Mouse (Mus musculus): ENCODE measurements around the gene Ascl4. TPM values are rescaled to one million over a fixed set of nuclear protein-coding genes. Genes with fewer than 3 reads are reported as not detected.

Gene Ascl4
- total RNA-seq (2021), result not detected
- long read RNA-seq, experiment 1, result 0 reads
- long read RNA-seq, experiment 2, result 0 reads

DNA sequence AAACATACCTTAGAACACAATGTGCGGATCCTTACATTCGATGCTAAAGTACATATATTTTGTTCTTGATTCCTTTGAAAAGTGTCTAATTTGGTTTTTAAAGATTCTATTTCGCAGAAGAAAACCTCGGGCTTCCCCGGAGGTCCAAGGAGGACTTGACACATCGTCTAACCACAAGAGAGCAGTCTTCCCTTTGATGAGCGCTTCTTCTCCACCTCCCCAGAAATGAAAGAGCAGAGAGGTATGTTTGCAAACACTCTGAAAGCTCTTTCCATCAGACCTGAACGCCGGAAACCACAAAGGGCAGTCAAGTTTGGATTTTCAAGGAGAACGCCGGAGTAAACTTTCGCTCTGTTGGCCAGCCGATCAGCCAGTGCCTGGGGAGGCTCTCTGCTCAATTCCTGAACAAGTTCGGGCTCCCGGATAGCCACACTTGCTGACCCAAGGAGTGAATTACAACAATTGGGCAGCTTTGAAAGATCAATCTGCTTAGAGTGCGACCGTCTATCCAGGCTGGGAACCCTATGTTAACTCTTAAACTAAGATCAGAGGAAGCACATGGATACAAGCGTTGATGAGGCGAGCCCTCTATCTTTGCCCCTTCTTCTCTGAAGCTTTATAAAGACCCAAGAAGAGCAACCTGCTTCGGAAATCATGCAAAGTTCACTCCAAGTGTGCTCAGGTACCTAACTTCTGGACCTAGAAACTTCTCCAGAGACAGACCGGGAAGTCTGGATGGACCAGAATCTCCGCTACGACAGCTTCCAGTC is at the start of gene Ascl4:
Ascl4 (plus strand) TSS at position 6 of the 770 bp plus-strand sequence.
- peak; percentile 17 to 29 for DNase-seq

DNA sequence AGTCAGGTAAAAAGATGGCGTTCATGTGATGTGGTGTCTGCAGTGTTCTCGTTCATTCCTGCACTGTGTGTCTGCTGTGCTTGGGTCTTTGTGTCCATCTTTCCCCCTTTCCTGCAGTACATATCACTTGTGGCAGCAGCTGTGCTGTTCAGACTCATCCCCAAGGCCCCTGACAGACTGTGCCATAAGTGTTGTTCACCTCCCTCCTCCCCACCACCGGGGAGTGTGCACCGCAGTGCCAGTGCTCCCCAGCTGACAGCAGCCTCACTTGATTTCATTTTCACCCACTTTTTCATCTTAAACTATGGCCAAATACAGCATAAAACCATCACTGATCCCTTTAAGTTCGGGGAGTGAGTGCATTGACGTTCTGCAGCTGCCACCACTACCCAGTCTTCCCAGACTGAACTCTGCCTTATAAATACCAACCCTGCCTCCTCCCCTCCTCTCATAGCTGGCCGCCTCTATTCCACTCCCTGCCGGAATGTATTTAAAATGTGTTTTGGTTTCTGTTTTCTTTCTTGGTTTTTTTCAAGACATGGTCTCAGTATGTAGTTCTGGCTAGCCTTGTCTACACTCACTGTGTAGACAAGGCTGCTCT is 47.5 kb upstream of the Ascl4 start:
- no peak for DNase-seq

DNA sequence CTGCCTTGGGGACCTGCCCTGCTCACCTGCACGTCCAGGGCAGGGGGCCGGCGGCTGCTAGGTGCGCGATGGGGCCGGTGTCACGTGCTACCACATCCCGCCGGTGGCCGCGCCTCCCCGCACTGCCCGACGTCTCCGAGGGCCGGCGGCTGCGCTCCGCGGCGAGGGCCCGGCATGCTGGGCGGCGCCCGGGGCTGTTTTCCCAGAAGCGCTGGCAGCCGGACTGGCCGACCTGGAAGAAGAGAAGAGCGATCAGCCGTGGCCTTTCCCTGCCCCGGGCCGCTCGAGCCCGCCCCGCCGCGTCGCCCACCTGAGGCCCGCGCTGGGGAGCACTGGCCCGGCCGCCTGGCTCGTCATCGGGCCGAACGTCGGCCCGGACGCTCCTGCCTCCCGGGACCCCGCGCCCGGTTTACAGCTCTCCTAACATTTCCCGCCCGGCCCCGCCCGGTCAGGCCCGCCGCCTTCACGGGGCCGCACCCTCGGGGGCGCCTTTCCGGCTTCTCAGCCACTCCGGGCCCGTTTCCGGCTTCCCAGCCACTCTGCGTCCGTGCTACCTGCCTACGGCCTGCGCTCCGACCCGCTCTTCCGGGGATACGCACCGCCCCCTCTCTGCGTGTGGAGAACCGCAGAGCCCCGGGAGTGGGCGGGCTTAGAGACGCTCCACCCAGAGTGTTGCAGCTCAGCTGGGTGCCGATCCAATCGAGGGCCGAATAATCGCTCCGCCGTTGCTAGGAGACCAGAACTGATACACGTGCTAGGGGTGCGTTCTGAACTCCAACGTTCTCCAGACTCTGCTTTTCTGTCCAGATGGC is 10.8 kb upstream of the Ascl4 start, which contains the start of gene Prdm4:
Prdm4 (minus strand) TSS at position 645 of the 812 bp plus-strand sequence.
- peak; percentile 98 to 99 for DNase-seq

DNA sequence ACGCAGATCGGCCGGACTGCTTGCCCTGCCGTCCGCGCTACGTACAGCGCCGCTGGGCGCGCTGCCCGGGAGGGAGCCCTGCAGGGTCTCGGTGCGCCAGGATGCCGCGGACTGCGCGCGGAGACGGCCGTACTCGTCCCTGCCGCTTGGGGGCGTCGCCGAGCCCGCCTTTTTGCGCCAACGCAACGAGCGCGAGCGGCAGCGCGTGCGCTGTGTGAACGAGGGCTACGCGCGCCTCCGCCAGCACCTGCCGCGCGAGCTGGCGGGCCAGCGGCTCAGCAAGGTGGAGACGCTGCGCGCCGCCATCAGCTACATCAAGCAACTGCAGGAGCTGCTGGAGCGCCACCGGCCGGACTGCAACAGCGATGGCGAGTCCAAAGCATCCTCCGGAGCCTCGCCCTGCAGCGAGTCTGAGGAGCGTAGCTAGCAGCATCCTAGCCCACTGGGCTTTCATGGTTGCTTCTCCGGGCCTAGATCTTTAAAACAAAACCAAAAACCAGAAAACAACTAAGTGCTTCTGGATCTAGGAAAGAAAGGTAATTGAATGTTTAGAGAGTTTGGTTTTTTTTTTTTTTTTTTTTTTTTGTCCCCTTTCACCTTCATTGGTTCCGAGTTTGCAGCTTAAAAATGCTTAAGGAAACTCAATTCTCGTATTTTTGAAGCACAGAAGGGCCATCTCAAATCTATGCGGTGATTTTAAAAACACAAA is 1.2 kb downstream of the Ascl4 start:
- peak; percentile 63 to 72 for DNase-seq

DNA sequence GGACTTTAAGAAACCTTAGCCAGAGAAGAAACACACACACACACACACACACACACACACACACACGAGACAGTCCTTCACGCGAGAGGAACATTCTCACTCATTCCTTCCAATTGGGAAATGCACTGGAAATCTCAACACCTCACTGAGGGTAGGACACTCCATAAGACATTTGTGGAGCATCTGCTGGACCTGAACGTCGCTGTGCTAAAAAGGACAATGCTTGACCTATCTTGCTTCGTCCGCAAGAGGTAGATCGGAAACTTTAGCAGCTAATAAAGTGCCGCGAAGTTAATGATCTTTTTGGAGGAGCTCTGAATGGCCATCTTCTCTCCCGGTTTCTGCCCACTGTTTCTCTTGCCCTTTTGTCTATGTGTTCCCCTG is 1.7 kb downstream of the Ascl4 start:
- DNase-seq, result no peak

DNA sequence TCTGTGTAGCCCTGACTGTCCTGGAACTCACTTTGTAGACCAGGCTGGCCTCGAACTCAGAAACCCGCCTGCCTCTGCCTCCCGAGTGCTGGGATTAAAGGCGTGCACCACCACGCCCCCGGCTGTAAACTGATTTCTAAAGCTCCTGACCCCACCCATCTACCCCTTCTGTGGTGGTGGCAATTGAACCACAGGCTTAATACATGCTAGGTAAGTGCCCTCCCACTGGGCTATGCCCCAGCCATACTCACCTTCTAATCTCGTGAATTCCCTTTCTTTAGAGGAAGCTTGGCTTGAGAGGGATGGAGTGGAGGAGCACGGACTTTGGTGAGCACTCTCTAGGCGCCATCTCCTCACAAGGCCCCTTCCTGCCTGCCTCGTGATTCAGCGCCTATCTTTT is 2.5 kb downstream of the Ascl4 start:
- DNase-seq, result no peak

DNA sequence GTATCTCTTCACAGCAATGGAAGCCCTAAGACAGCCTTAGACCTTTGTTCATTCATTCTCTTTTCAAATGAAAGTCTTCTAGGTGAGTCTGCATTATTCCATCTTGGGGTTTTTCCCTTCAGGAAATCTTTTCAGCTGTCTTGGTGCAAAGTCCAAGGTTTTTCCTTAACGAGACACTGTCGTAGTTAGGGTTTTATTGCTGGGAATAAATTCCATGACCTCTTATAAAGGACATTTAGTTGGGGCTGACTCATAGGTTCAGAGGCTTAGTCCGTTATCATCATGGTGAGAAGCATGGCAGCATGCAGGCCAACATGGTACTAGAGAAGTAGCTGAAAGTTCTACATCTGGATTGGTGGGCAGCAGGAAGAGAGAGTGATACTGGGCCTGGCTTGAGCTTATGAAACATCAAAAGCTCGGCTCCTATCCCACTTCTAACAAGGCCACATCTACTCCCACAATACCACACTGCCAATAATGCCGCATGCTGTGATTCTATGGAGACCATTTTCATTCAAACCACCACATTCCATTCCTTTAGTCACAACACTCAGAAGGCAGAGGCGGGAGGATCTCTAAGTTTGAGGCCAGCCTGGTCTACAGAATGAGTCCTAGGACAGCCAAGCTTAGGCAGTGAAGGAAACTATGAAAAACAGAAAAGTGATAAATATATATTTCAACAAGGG is 8.9 kb downstream of the Ascl4 start:
- DNase-seq, result no peak

DNA sequence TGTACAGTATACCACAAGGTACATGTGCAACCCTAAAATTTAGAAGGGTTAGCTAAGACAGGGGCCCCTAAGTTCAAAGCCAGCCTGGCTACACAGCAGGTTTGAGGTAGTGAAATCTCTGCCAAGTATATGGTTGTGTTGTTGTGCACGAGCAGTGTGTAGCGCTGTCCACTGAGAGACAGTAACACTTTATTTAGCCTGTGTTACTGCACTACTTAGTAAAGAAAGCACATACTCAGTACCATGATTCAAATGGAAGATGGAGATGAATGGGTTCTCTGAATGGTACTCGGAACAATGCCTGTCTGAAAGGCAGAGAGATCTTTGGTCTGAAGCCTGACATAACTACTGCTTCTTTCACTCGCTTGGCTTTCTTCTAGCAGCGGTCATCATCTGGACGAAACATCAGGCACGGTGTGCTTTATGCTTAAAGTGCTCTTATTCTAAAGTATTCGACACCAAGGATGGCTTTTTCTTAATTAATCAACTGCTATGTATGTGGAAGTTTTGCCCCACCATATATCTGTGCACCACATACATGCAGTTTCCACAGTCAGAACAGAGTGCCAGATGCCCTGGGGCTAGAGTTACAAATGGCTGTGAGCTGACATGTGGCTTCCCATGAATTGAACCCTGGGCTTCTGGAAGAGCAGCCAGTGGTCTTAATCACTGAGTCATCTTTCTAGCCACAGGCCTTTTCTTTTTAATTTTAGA is 21.2 kb downstream of the Ascl4 start:
- DNase-seq, result no peak

DNA sequence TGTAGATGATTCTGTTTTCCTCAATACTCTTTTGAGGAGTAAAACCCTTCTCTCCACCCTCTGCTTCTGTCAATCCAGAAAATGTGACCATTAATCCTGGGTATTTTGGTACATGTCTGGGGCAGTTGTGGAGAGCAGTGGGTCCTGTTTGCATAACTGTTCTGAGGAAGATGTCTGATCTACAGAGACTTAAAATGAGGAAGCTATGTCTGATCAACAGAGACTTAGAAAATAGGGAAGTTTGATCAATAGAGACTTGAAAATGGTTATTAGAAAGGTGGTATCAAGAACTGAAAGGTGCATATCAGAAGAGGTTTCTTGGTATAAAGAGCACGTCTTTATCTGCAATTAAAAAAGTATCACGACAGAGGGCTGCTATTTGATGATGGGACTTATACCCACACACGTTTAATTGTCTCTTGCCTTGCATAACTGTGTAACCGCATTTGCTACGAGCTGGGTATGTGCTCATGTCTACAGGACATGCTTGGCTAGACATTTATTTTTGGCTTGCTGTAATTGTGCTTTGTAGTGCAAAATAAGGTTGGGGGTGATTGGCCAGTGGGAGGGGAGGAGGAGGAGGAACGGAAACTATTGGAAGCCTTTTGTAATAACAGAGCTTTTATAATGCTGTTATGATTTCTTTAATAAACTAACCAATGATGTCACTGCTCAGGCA is 24.4 kb downstream of the Ascl4 start:
- no peak for DNase-seq

DNA sequence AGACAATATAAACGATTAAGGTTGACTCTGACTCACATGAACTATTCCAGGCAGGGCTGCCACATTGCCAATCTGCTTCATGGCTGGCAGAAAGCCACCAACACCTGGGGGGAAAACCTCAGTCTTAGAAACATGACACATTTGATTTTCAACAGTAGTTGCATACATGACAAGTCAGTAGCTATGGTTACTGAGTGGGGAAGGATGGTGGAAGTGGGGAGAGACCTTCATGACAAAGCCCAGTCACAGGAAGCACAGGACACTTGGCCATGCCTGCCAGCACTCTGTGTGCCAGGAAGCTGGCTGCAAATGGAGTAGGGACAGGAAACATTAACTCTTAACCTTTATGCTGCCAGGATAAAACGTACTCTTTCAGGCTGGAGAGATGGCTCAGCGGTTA is 25.9 kb downstream of the Ascl4 start:
- DNase-seq, result peak; percentile 30 to 41

DNA sequence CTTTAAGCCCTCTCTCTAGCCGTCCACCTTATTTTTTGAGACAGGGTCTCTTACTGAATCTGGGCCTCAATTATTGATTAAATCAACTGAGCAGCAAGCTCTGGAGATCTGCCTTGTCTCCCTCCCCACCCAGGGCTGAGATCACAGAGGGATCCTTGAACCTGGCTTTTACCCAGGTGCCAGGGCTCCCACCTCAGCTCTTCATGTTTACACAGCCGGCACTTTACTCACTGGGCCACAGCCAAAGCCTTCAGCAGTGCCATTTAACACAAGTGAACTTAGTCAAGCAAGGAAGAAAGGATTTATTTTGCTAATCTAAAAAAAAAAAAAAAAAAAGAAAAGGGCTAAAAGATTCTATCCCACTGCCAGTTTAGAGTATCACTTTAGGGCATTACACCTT is 26.9 kb downstream of the Ascl4 start:
- DNase-seq, result no peak

DNA sequence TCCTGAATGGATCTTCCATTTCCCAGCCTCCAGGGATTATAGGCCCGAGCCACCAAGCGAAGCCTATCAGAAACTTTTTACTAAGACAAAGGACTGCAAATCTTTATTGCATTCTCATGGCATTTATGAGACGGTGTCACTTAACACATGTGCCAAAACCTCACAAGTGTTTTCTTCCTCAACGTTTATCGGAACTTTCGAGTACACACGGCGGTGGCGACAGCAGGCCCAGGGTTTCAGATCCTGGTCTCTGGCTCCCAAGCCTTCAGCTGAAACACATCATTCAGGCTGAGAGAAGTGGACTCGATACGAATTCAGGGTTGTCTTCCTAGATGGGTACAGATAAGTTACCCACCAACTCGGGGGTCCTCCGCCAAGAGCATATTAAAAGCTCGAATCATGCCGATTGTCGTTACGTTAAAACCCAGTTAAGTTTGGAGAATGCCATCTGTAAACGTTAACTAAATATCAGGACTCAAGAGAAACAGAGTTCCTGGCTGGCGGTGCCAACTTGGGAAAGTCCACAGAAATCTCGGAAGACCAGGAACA is 29.5 kb downstream of the Ascl4 start:
- DNase-seq, result no peak

DNA sequence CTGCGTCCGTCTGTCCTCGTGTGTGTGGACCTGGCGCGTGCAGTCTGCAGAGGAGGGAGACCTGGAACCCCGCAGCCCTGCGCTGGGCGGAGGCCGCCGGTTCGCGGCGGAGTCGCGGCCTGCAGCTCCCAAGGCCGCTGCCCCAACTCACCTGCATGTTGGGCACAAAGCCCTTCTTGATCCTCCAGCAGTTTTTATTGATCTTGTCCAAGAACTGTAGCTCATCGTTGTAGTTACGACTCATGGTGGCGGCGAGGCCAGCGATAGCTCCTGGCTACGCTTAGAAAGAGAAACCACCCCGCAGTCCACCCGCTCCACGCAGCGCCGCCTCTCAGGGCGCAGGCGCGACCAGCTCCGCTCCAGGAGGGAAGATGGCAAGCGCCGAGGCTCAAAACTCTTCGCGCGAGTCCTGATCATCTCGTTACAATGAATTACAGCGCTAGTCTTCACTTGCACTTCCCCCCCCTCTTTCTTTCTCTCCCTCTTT is 30.0 kb downstream of the Ascl4 start, which contains the start of gene Rtcb:
Rtcb (minus strand) TSS at position 360 of the 487 bp plus-strand sequence.
- peak; percentile 98 to 99 for DNase-seq

DNA sequence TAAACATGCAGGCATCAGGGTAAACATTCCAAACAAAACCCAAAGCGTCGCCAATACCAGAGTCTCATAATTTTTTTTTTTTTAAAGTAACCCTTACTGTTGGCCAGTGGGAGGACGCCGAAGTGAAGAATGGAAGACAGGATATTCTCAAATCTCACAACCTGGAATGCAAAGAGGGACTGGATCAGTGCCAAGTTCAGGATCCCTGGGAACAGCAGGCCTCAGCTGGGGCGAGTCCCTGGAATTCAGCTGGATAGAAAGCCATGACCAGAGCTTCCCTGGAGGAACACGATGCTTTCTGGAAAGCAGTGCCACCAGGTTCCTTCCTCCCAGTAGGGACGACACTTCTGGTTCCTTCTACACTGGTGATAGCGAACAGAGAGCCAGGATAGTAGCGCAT is 35.4 kb downstream of the Ascl4 start:
- DNase-seq, result no peak

DNA sequence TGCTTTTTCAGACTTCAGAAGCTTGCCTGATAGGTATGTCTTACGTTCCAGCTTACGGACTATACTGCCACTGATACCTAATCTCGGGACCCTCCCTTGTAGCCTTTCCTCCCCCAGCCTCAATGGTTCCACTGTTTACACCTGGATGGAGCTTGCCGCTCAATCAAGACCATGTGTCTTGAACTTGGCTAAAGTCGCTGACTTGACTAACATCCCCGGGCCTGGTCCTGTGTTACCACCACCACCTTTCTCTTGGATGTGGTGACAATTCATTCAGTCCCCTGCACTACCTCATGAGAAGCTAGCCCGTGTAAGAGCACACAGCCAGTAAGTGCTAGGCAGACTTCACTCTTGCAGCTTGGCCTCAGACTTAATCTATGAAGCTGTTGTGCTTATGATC is 36.8 kb downstream of the Ascl4 start:
- no peak for DNase-seq

DNA sequence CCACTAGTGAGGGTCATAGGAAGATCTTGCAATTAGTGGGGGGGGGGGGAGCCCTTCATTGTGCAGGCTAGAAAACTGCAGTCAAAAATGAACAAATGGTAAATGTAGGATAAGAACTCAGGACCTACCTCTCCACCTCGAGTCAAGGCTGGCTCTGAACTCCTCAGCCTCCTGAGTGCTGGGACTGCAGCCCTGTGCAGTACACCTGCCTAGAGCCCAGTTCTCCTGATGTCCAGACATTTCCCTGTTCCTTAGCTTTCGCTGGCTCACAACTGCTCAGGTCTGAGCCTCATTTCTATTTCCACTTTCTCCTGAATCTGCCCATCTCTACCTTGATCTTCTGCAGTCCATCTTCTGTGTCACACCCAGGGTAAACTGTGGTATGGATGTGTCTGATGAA is 39.0 kb downstream of the Ascl4 start:
- DNase-seq, result no peak

DNA sequence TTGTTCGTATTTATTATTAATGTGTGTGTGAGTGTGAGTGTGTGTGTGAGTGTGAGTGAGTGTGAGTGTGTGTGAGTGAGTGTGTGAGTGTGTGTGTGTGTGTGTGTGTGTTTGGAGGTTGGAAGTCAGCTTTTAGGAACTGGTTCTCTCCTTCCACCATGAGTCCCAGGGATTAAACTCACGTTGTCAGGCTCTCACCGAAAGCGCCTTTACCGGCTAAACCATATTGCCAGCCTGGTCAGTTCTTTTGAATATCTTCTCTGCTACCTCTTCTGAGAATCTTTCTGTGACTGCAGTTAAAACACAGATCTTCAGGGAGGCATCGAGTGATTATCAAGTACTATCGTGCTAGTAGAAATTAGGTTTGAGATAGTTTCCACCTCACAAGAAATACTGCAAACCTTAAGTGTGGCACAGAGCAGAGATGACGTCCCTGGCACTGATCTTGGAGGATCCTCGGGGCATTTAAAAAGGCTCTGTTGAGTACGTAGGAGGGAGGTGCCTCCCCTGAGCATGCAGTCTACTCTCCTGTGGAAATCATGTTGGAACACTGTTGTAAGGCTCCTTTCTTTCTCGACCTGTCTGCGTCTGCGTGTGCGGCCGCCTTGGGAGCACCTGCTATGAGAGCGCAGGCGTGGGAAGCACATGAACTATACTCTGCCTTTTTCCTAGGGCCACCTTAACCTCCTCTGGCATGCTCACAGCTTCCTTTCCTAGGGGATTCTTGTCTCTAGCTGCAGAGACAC is 40.1 kb downstream of the Ascl4 start:
- DNase-seq, result no peak

DNA sequence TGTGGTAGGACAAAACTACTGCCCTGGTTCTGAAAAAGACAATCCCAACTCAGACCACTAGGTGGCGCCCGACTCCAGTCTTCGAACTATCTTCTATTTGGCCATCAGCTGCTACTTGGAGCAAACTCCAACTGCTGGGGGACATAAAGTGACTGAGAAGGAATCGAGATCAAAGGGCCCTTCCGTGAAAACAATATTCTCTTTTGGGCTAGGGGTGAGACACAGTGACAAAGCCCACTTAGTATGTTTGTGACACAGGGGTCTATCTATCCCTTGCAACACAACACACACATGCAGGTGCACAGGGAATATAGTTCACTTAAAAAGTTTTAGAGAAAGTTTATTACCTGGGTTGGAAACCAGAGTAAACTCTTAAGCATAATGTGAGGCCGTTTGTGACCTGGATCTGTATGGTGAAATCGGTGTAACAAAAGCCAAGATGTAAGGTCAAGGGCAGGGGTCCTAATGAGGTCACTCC is 40.7 kb downstream of the Ascl4 start:
- peak; percentile 83 for DNase-seq

DNA sequence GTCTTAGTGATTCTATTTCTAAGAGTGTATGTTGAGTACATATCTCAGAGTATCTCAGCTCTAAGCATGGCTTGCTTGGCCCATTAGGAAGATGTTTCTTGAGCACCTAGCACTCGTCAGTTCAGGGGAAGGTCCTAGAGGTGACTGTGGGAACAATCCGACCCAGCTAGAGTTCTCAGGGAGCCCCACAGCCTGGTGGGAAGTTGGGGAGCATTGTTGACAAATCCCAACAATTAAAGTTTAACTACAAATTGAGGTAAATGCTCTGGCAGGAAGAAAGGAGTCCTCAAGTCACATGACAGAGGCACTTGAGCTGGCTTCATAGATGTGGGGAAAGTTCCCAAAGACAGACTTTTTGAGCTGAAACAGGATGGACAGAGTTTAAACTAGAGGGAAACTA is 41.2 kb downstream of the Ascl4 start:
- DNase-seq, result no peak
